Mouse (Mus musculus): ENCODE data around the gene Mapk3. TPM values are rescaled to one million over a fixed set of nuclear protein-coding genes. Genes with fewer than 3 reads are reported as not detected.

The Mapk3 gene
- total and polyA plus RNA-seq, 3 experiments: 22.4 to 48.5 (median 25.3) TPM

- TF ChIP-seq ZKSCAN1 (IDR thresholded peaks at IDR 0.05; ENCODE audit: borderline replicate concordance, low read depth, low read length): no peak
- TF ChIP-seq MAZ (IDR thresholded peaks at IDR 0.05; ENCODE audit: low read depth, low read length): no peak
- peak; percentile 24; the same call in 1 of the 2 replicates for TF ChIP-seq USF2 (conservative IDR thresholded peaks at IDR 0.05; ENCODE audit: low read depth, low read length)
- TF ChIP-seq POLR2AphosphoS2 (IDR thresholded peaks at IDR 0.05; ENCODE audit: low read depth, low read length): no peak
- TF ChIP-seq JUN (IDR thresholded peaks at IDR 0.05; ENCODE audit: insufficient read depth, low read depth, low read length): no peak
- TF ChIP-seq MAFK (IDR thresholded peaks at IDR 0.05; ENCODE audit: insufficient replicate concordance, low read length): no peak
- TF ChIP-seq ZMIZ1 (IDR thresholded peaks at IDR 0.05; ENCODE audit: low read depth, low read length): no peak
Measured at GRCm38 (mm10) chr7:126779983-126780970, 20.9 kb downstream of the Mapk3 start (continued).

GRCm38 (mm10) chr7:126780971-126781635 is 21.7 kb downstream of the Mapk3 start, which contains the start of gene Tbx6:
TSS of gene Tbx6 (plus strand) at chr7:126781483.
- peaks cover 69 to 82% of the 10 kb centered on the region in 2 experiments for H3K36me3 ChIP-seq (replicated peaks in 1 of 2; ENCODE audit: control insufficient read depth in 1 of 2, insufficient read depth in 1 of 2, low read length in 1 of 2)
- in situ Hi-C loops (cut with MboI; ENCODE audit: low pct_ligation_motif_present, low pct_unique_long_range_greater_than_20kb, low sequenced_read_pairs): loop anchor here (5.0 kb wide), 3 partner anchors 79 to 996 kb away; partner anchors contain the start of gene Setd1a
- H3K4me3 ChIP-seq (replicated peaks in 1 of 3; ENCODE audit: low read depth in 2 of 3, low read length in 2 of 3, poor library complexity in 1 of 3): peak within 1 kb of the TSS in 2 of 3 experiments; percentile 2 to 34
- peaks cover 5% of the 10 kb centered on the region for H3K9me3 ChIP-seq (replicated peaks; ENCODE audit: low read length)
- H3K4me2 ChIP-seq (ENCODE audit: insufficient read depth, low read depth, poor library complexity, severe bottlenecking): peak within 1 kb of the TSS; percentile 3; the same call in 1 of the 2 replicates
- no peak for DNase-seq (ENCODE audit: extremely low read depth)
- peaks cover 2% of the 10 kb centered on the region; the same call in 1 of the 2 replicates for H3K79me2 ChIP-seq (replicated peaks; ENCODE audit: control insufficient read depth, extremely low read depth, insufficient read depth, poor library complexity, severe bottlenecking)
- dilution Hi-C loops (cut with MboI; ENCODE audit: extremely low pct_ligation_motif_present, extremely low pct_unique_long_range_greater_than_20kb, low sequenced_read_pairs): no loop called here
- peaks cover 11 to 74% of the 10 kb centered on the region in 2 experiments for H3K4me1 ChIP-seq (ENCODE audit: control insufficient read depth in 1 of 2, insufficient read depth in 2 of 2)
- no peaks in the 10 kb centered on the region for H3K27me3 ChIP-seq (replicated peaks)
- peak within 1 kb of the TSS; percentile 37; the same call in 1 of the 2 replicates for H3K9ac ChIP-seq (ENCODE audit: insufficient read depth, low read depth)
- peak within 1 kb of the TSS; percentile 14; the same call in 1 of the 2 replicates for H3K27ac ChIP-seq (ENCODE audit: insufficient read depth, low read depth)
- TF ChIP-seq JUN (IDR thresholded peaks at IDR 0.05; ENCODE audit: insufficient read depth, low read depth, low read length) (no peak), MAZ (IDR thresholded peaks at IDR 0.05; ENCODE audit: low read depth, low read length) (0 out of 2 replicates have a peak, but pooled peaks have one; percentile 4)

GRCm38 (mm10) chr7:126781661-126782370 is 22.4 kb downstream of the Mapk3 start:
- no peak overlapping the region; the same call in 1 of the 2 replicates for H3K27ac ChIP-seq (ENCODE audit: insufficient read depth, low read depth)

More at GRCm38 (mm10) chr7:126781661-126782370, 22.4 kb downstream of the Mapk3 start:
- no peak overlapping the region for H3K9ac ChIP-seq (ENCODE audit: insufficient read depth, low read depth)
- peaks cover 77 to 89% of the 10 kb centered on the region in 2 experiments for H3K36me3 ChIP-seq (replicated peaks in 1 of 2; ENCODE audit: control insufficient read depth in 1 of 2, insufficient read depth in 1 of 2, low read length in 1 of 2)
- in situ Hi-C loops (cut with MboI; ENCODE audit: low pct_ligation_motif_present, low pct_unique_long_range_greater_than_20kb, low sequenced_read_pairs): loop anchor here (5.0 kb wide), 3 partner anchors 80 to 995 kb away; partner anchors contain the start of gene Setd1a
- no peaks in the 10 kb centered on the region for H3K27me3 ChIP-seq (replicated peaks)
- peaks cover 2% of the 10 kb centered on the region; the same call in 1 of the 2 replicates for H3K79me2 ChIP-seq (replicated peaks; ENCODE audit: control insufficient read depth, extremely low read depth, insufficient read depth, poor library complexity, severe bottlenecking)
- peaks cover 5% of the 10 kb centered on the region for H3K9me3 ChIP-seq (replicated peaks; ENCODE audit: low read length)
- peak overlapping the region in 1 of 3 experiments; percentile 34 for H3K4me3 ChIP-seq (replicated peaks in 1 of 3; ENCODE audit: low read depth in 2 of 3, low read length in 2 of 3, poor library complexity in 1 of 3)
- no peak for DNase-seq (ENCODE audit: extremely low read depth)
- dilution Hi-C loops (cut with MboI; ENCODE audit: extremely low pct_ligation_motif_present, extremely low pct_unique_long_range_greater_than_20kb, low sequenced_read_pairs): no loop called here
- H3K4me1 ChIP-seq (ENCODE audit: control insufficient read depth in 1 of 2, insufficient read depth in 2 of 2): peaks cover 11 to 69% of the 10 kb centered on the region in 2 experiments
- no peak for TF ChIP-seq GABPA (IDR thresholded peaks at IDR 0.05; ENCODE audit: insufficient replicate concordance, low read depth, low read length)
- TF ChIP-seq ZKSCAN1 (IDR thresholded peaks at IDR 0.05; ENCODE audit: borderline replicate concordance, low read depth, low read length): no peak
- 0 out of 2 replicates have a peak, but pooled peaks have one; percentile 8 for TF ChIP-seq POLR2A (IDR thresholded peaks at IDR 0.05; ENCODE audit: low read depth, low read length)
- H3K4me2 ChIP-seq (ENCODE audit: insufficient read depth, low read depth, poor library complexity, severe bottlenecking): no peak overlapping the region
